21 mouse cellular contexts compared by ENCODE assay signal in genomic region chr11:104392153-104392552, GRCm38 (mm10).
"Had no signal": no experiment of that assay in that cellular context is flagged by ENCODE, and none has a peak within 500 bp of the region (broad histone marks: within the 10 kb centered on the region; RNA-seq: fewer than 3 reads in every experiment).

No protein-coding gene starts in this region.

- H3K9ac ChIP-seq: liver, embryonic 13.5 days; lung, embryonic 14.5 days; midbrain, embryonic 12.5 days; neural tube, embryonic 13.5 days; neural tube, embryonic 15.5 days; stomach, embryonic 15.5 days had no signal

- H3K4me3 ChIP-seq: liver, embryonic 13.5 days; midbrain, embryonic 10.5 days; midbrain, embryonic 12.5 days; myocyte; neural tube, embryonic 13.5 days; neural tube, embryonic 15.5 days; stomach, embryonic 15.5 days had no signal

- H3K27me3 ChIP-seq: liver, embryonic 13.5 days; midbrain, embryonic 12.5 days; neural tube, embryonic 13.5 days; neural tube, embryonic 15.5 days; stomach, embryonic 15.5 days had no signal

- H3K36me3 ChIP-seq: midbrain, embryonic 12.5 days; neural tube, embryonic 15.5 days; stomach, embryonic 15.5 days had no signal

- DNase-seq: liver, embryonic 13.5 days; lung, adult 18-20 months; lung, embryonic 14.5 days; lung, postnatal 10 days; lung, postnatal 4 days; midbrain, embryonic 14.5 days; retina, postnatal 1 day; right cerebral cortex, adult 18-20 months; right cerebral cortex, postnatal 25 days; right cerebral cortex, postnatal 4 days; thymus, adult 2 months; thymus, postnatal 25 days; thymus, postnatal 4 days had no signal

- ATAC-seq: midbrain, embryonic 16.5 days had no signal

- H3K4me1 ChIP-seq: midbrain, embryonic 10.5 days; midbrain, embryonic 12.5 days; neural tube, embryonic 15.5 days; stomach, embryonic 15.5 days had no signal

- H3K27ac ChIP-seq: liver, embryonic 13.5 days; midbrain, embryonic 10.5 days; midbrain, embryonic 12.5 days; neural tube, embryonic 13.5 days; neural tube, embryonic 15.5 days; stomach, embryonic 15.5 days; stomach, postnatal 0 days had no signal

- H3K4me2 ChIP-seq: liver, embryonic 13.5 days; lung, embryonic 14.5 days; midbrain, embryonic 12.5 days; neural tube, embryonic 13.5 days; neural tube, embryonic 15.5 days; stomach, embryonic 15.5 days had no signal

- H3K9me3 ChIP-seq: liver, embryonic 13.5 days; midbrain, embryonic 10.5 days; midbrain, embryonic 12.5 days; neural tube, embryonic 13.5 days; neural tube, embryonic 15.5 days; stomach, embryonic 15.5 days had no signal
